Comparison of ENCODE assay signal across 24 mouse cellular contexts in genomic region chr5:123444849-123445334, GRCm38 (mm10). TPM values are rescaled to one million over a fixed set of nuclear protein-coding genes. Genes with fewer than 3 reads are reported as not detected.
"Had no signal": no experiment of that assay in that cellular context is flagged by ENCODE, and none has a peak within 500 bp of the region (broad histone marks: within the 10 kb centered on the region; RNA-seq: fewer than 3 reads in every experiment).

No protein-coding gene starts in this region.

- H3K9me3 ChIP-seq: midbrain, embryonic 10.5 days; midbrain, embryonic 12.5 days; neural tube, embryonic 13.5 days; neural tube, embryonic 15.5 days had no signal

- ATAC-seq: midbrain, embryonic 16.5 days had no signal

- H3K4me3 ChIP-seq: midbrain, embryonic 10.5 days; midbrain, embryonic 12.5 days; myocyte; neural tube, embryonic 13.5 days; neural tube, embryonic 15.5 days had no signal

- H3K27ac ChIP-seq: midbrain, embryonic 10.5 days; midbrain, embryonic 12.5 days; neural tube, embryonic 13.5 days; neural tube, embryonic 15.5 days had no signal

- H3K27me3 ChIP-seq: midbrain, embryonic 12.5 days; neural tube, embryonic 13.5 days; neural tube, embryonic 15.5 days had no signal

- H3K9ac ChIP-seq: lung, embryonic 14.5 days; midbrain, embryonic 12.5 days; neural tube, embryonic 13.5 days; neural tube, embryonic 15.5 days had no signal

- DNase-seq: lung, embryonic 14.5 days; lung, postnatal 10 days; lung, postnatal 4 days; midbrain, embryonic 14.5 days; right cerebral cortex, adult 18-20 months; right cerebral cortex, postnatal 25 days; right cerebral cortex, postnatal 4 days; spleen, adult 18-20 months; thymus, adult 18-20 months; thymus, postnatal 14 days; thymus, postnatal 36 days had no signal

- H3K4me1 ChIP-seq: midbrain, embryonic 10.5 days; midbrain, embryonic 12.5 days; neural tube, embryonic 13.5 days had no signal

- H3K4me2 ChIP-seq: lung, embryonic 14.5 days; midbrain, embryonic 12.5 days; neural tube, embryonic 13.5 days; neural tube, embryonic 15.5 days had no signal

RNA-seq across cellular contexts. Expression of gene Lrrc43, which starts 44.2 kb away (rescaled TPM):
- total RNA-seq: megakaryocyte, adult 5-6 weeks; megakaryocyte-erythroid progenitor cell, adult 5-6 weeks had no signal
- polyA plus RNA-seq: lung, embryonic 14.5 days; midbrain, embryonic 10.5 days; myocyte; neural tube, embryonic 11.5 days; small intestine, adult 2 months; stomach, embryonic 14.5 days; stomach, embryonic 16.5 days had no signal

RNA-seq across cellular contexts. Expression of gene Il31, which starts 44.4 kb away (rescaled TPM):
- total RNA-seq: megakaryocyte, adult 5-6 weeks; megakaryocyte-erythroid progenitor cell, adult 5-6 weeks had no signal
- polyA plus RNA-seq: lung, embryonic 14.5 days; lung, embryonic 16.5 days; midbrain, embryonic 10.5 days; midbrain, embryonic 12.5 days; midbrain, embryonic 14.5 days; midbrain, embryonic 16.5 days; myocyte; neural tube, embryonic 11.5 days; neural tube, embryonic 13.5 days; neural tube, embryonic 15.5 days; small intestine, adult 2 months; stomach, embryonic 14.5 days; stomach, embryonic 16.5 days had no signal
